Mouse (Mus musculus) small intestine, adult 2 months (tissue): ENCODE measurements around the gene Ucp2. TPM values are rescaled to one million over a fixed set of nuclear protein-coding genes. Genes with fewer than 3 reads are reported as not detected.
"Not testable (repeated sequence)": the region's sequence is repeated elsewhere in the genome, so short reads cannot be mapped to it uniquely, and the experiment has no call there.

ENCODE experiments used
- H3K27ac ChIP-seq: fragments of 200-500 bp; 2 replicates; pipeline ENCODE4 v1.5.1; 2012; ENCODE audit warnings: low read depth, low read length, control low read depth, inconsistent platforms; ENCODE audit not compliant: insufficient read depth
- H3K27me3 ChIP-seq: fragments of 200-500 bp; 2 replicates; pipeline ENCODE4 v1.6.1; 2012; ENCODE audit warnings: mild to moderate bottlenecking, moderate library complexity, low read length, inconsistent platforms; ENCODE audit not compliant: control insufficient read depth, insufficient read depth
- H3K36me3 ChIP-seq: fragments of 200-500 bp; 2 replicates; pipeline ENCODE4 v1.6.1; 2012; ENCODE audit warnings: mild to moderate bottlenecking, low read length, control low read depth, inconsistent platforms; ENCODE audit not compliant: control insufficient read depth, insufficient read depth
- H3K4me1 ChIP-seq: fragments of 200-500 bp; 2 replicates; pipeline ENCODE4 v1.6.1; 2012; ENCODE audit warnings: low read length, inconsistent platforms, mixed read lengths; ENCODE audit not compliant: control insufficient read depth, insufficient read depth, insufficient read length
- H3K4me3 ChIP-seq: fragments of 200-500 bp; 2 replicates; pipeline ENCODE4 v1.5.1; 2012; ENCODE audit warnings: low read depth, mild to moderate bottlenecking, control low read depth, inconsistent platforms, low read length, moderate library complexity
- CTCF ChIP-seq: fragments of 200-500 bp; IDR thresholded peaks from 2 replicates; pipeline ENCODE4 v1.5.1; 2012; ENCODE audit warnings: low read depth, mild to moderate bottlenecking, control low read depth, inconsistent platforms, low read length, moderate library complexity, mixed read lengths; ENCODE audit not compliant: insufficient replicate concordance, insufficient read length; ENCODE audit errors: extremely low read depth
- POLR2A ChIP-seq: fragments of 200-500 bp; IDR thresholded peaks from 2 replicates; pipeline ENCODE4 v1.6.1; 2012; ENCODE audit warnings: low read depth, mild to moderate bottlenecking, control low read depth, inconsistent platforms, low read length, moderate library complexity
- WGBS: fragments of 180-500 bp; shearing (Covaris S2); methylation state at CpG from one replicate; pipeline ENCODE4 v1.1.7; 2018; 5-methylcytosine and 5-hydroxymethylcytosine counted together
- polyA plus RNA-seq: library from polyadenylated mRNA; depleted of rRNA; stranded (reverse); fragments of >200 nt; gene quantifications from 2 replicates; pipeline ENCODE4 v1.2.3, GENCODE M21; 2012

Ucp2 gene
- polyA plus RNA-seq, 1 experiment: 876 TPM

GRCm38 (mm10) chr7:100480175-100480574 is 13.0 kb upstream of the Ucp2 start:
- H3K27ac ChIP-seq: no peak overlapping the region
- no peak overlapping the region for H3K4me3 ChIP-seq
- no peaks in the 10 kb centered on the region for H3K36me3 ChIP-seq
- WGBS: 88% methylated on average over 17 of the region's 17 CpGs
- no peaks in the 10 kb centered on the region for H3K4me1 ChIP-seq
- no peaks in the 10 kb centered on the region for H3K27me3 ChIP-seq
- TF ChIP-seq POLR2A: no peak
- no peak for TF ChIP-seq CTCF

GRCm38 (mm10) chr7:100482046-100482445 is 11.1 kb upstream of the Ucp2 start:
- 70% methylated on average over 2 of the region's 2 CpGs for WGBS
- not testable (repeated sequence) for H3K4me1 ChIP-seq, H3K4me3 ChIP-seq, H3K27ac ChIP-seq, H3K36me3 ChIP-seq, H3K27me3 ChIP-seq

GRCm38 (mm10) chr7:100484493-100484892 is 8.6 kb upstream of the Ucp2 start:
- TF ChIP-seq CTCF (no peak), POLR2A (no peak)
- Histone ChIP-seq H3K4me1 (no peaks in the 10 kb centered on the region), H3K27me3 (no peaks in the 10 kb centered on the region), H3K4me3 (no peak overlapping the region), H3K36me3 (no peaks in the 10 kb centered on the region), H3K27ac (no peak overlapping the region)
- 93% methylated on average over 5 of the region's 5 CpGs for WGBS

GRCm38 (mm10) chr7:100487301-100487700 is 5.8 kb upstream of the Ucp2 start:
- 66% methylated on average over 2 of the region's 2 CpGs for WGBS
- no peaks in the 10 kb centered on the region for H3K4me1 ChIP-seq
- no peaks in the 10 kb centered on the region for H3K27me3 ChIP-seq
- H3K36me3 ChIP-seq: no peaks in the 10 kb centered on the region
- H3K27ac ChIP-seq: no peak overlapping the region
- no peak overlapping the region for H3K4me3 ChIP-seq
- no peak for TF ChIP-seq CTCF
- TF ChIP-seq POLR2A: no peak

- H3K4me1 ChIP-seq: no peaks in the 10 kb centered on the region
- TF ChIP-seq CTCF (no peak), POLR2A (no peak)
- no peak overlapping the region for H3K27ac ChIP-seq
- no peak overlapping the region for H3K4me3 ChIP-seq
- no peaks in the 10 kb centered on the region for H3K36me3 ChIP-seq
- WGBS: 57% methylated on average over 10 of the region's 10 CpGs
- no peaks in the 10 kb centered on the region for H3K27me3 ChIP-seq
Measured at GRCm38 (mm10) chr7:100488474-100489048, 4.6 kb upstream of the Ucp2 start.

GRCm38 (mm10) chr7:100492391-100493116 is 583 bp upstream of the Ucp2 start:
- Histone ChIP-seq H3K4me3 (peak overlapping the region; percentile 72), H3K4me1 (peaks cover 16% of the 10 kb centered on the region), H3K27ac (peak overlapping the region; percentile 81), H3K27me3 (no peaks in the 10 kb centered on the region), H3K36me3 (peaks cover 23% of the 10 kb centered on the region)
- TF ChIP-seq CTCF: peak; percentile 21; the same call in 1 of the 2 replicates
- TF ChIP-seq POLR2A: no peak
- 4% methylated on average over 36 of the region's 36 CpGs for WGBS

- WGBS: 6% methylated on average over 19 of the region's 19 CpGs
- Histone ChIP-seq H3K4me1 (peaks cover 16% of the 10 kb centered on the region), H3K36me3 (peaks cover 35% of the 10 kb centered on the region), H3K27me3 (no peaks in the 10 kb centered on the region), H3K4me3 (peak overlapping the region; percentile 72), H3K27ac (peak overlapping the region; percentile 92)
- TF ChIP-seq CTCF: no peak
- no peak for TF ChIP-seq POLR2A
Measured at GRCm38 (mm10) chr7:100493484-100494414, 612 bp downstream of the Ucp2 start.
